Mouse (Mus musculus) left cerebral cortex, adult 11 months (tissue): ENCODE measurements around the gene Rin2.
A peak's percentile ranks its signal among the peaks of the same experiment; 100 is the strongest.

Experiments
- DNase-seq: peaks from one replicate; pipeline ENCODE4 v3.0.0; 2022; ENCODE audit warnings: low spot score

The Rin2 gene

GRCm38 (mm10) chr2:145829231-145829630 lies 154.2 kb downstream of the Rin2 start:
- DNase-seq: no peak

GRCm38 (mm10) chr2:145830417-145830816 lies 155.4 kb downstream of the Rin2 start:
- DNase-seq: no peak

DNA sequence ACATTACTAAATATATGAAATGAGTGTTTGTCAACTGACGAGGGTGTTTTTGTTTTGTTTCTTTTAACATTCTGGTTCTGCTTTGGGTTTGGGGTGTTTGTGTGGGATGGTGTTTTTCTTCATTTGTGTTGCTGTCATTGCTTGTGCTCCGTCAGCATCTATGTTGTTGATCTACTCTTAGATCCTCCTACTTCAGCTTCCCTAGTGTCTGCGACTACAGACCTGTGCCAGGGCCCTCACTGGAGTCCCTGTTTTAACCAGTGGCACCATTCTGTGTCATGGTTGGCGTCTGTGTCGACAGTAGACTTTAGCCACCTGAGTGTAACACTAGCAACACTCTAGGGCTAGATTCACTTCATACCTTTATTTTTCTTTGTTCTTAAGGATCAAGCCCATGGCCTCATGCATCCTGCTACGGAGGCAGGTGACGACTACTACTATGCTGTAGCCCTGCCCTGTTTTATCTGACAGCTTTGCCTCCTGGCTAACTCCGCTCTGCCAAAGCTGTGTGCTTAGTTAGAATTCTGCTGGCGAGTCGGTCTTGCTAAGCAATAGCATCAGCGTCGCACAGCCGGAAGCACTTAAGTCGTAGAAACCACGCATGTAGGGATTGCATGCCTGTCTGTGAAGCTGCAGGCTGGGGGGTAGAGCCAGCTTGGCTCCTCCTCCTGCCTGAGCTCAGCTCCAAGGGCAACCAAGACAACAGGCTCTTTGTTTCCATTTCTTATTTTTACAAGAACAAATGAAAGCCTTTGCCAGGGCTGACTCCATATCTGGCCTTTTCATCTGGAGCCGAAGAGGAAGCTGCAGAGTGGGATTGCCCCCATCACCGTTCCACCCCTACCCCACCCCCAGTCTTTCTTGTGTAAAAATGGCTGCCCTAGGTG lies 157.2 kb downstream of the Rin2 start:
- peak; percentile 53 for DNase-seq

DNA sequence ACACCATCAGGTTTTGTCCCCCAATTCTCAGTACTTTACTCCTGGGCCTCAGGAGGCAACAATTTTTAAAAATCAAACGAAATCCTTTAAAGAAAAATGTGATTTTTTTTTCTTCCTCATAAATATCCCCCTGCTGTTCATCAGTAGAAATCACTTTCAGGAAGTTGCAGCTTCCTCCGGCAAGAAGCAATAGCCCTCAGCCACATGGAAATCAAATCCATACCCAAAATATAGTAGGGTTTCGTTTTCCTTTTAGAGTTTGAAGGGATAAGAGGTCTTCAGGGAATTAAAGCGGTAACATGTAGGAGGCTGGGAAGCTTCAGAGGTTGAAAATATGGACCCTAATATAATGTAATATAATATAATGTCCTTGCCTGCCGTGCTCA lies 157.8 kb downstream of the Rin2 start:
- DNase-seq: no peak

GRCm38 (mm10) chr2:145833341-145833740 lies 158.3 kb downstream of the Rin2 start:
- DNase-seq: no peak

DNA sequence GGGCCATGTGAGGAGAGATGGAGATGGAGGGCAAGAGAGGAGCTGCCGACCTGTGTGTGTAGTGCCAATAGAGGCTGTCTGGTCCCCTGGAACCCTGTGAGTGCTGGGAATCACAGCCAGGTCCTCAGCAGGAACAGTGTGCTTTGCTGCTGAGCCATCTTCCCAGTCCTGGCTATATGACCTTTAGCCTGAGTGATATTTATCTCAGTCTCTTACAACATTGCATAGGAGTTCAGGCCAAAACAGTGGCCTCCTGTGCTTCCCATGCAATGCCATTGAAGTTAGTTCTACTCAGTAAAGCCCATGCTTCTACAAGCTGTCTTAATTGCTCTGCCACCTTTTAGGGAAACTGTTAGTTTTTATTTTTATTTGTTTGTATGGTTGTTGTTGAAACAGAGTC lies 160.9 kb downstream of the Rin2 start:
- DNase-seq: no peak

DNA sequence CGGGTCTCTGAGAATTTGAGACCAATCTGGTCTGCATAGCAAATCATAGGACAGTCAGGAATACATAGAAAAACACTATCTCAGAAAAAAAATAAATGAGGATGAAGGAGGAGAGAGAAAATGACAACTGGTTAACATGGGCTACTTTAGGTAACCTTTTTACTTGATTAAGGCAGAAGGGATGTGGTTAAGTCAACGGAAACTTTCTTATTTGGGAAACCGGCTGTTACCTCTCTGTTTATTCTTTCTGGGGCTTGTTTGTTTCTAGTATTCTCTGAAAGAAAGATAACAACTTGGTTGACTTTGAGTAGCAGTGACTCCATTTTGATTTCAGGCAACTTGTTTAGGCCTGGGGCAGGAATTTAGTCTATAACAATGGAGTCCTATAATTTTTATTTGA lies 163.7 kb downstream of the Rin2 start:
- no peak for DNase-seq

- no peak for DNase-seq
Observed at GRCm38 (mm10) chr2:145839565-145840315, 164.7 kb downstream of the Rin2 start.

DNA sequence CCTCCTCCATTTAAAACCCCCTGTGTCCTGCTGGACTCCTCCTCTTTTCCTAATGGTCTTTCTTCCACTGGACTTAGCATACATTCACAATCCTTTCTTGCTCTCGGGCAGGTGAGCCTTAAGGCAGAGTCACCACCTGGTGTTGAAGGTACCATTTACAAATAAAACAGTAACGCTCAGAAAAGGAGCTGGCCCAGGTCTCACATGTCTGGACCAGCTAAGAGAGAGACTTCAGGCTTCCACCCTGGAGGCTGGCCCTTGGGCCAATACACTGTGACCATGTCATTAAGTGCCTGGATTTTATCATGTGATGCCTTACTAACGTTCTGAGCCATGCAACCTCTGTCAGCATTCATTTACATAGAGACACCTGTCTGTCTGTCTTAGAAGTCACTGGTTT lies 165.3 kb downstream of the Rin2 start:
- no peak for DNase-seq

DNA sequence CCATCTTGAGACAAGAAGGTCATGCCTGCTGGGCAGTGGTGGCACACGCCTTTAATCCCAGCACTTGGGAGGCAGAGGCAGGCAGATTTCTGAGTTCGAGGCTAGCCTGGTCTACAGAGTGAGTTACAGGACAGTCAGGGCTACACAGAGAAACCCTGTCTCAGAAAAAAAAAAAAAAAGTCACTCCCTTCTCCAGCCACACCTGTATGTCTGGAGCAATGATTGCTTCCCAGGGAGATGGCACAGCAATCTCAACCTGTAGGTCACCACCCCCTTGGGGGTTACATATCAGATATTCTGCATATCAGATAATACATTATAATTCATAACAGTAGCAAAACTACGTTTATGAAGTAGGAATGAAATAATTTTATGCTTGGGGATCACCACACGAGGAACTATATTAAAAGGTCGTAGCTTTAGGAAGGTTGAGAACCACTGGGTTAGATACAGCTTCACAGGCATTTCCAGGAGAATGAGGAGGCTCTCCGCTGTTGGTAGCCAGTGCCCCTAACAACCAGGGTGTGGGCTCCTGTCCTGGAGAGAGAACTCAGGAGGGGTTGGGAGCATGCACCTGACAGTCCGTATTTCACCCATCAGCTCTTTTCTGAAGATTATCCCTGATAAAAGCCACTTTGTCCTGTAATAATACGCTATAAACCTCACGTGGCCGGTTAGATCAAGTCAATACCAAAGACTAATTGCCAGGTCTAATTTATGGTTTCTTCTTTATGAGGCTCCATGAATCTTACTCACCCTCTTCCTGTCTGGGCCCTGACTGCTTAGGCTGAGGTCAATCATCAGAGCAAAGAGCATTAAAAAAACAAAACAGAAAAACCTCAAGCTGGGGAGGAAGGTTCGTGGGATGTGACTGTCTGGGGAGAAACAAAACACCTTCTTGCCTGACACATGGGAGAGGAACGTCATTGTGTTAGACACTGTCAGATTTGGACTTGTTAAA lies 166.2 kb downstream of the Rin2 start:
- no peak for DNase-seq

DNA sequence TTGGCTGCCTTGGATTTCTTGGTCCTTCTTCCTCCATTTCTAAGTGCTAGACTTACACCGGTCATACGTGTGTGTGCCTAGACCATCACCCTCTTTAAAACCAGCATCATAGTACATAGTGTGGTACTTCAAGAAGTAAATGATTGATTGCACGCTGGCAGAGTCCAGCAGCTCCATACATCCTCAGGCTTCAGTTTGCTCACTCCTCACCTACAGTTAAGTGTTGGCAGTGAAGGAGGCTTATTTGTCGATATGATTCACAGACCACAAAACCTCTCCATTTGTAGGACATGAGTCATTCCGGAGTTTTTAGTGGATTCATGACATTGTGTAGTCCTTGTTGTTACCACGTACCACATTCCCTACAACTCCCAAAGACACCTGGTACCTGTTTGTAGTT lies 168.3 kb downstream of the Rin2 start:
- DNase-seq: no peak

DNA sequence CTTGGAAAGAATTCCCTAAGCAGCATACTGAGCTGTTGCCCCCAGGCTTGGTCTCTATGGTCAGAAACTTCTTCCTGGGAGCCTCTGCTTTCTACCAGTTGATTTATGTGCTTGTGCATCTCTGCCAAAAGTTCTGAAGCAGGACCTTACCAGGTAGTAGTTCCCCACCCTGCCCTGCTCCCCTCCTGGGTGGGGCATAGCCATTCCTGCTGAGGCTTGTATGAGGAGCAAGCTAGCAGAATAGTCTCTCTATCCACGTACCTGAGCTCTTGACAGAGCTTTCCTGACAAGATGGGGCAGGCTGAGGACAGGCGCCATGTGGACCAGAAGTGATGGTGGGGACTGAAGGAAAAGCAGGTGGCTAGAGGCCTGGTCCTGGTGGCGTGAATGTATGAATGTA lies 171.6 kb downstream of the Rin2 start:
- no peak for DNase-seq

- no peak for DNase-seq
Observed at GRCm38 (mm10) chr2:145849170-145849905, 174.3 kb downstream of the Rin2 start.

DNA sequence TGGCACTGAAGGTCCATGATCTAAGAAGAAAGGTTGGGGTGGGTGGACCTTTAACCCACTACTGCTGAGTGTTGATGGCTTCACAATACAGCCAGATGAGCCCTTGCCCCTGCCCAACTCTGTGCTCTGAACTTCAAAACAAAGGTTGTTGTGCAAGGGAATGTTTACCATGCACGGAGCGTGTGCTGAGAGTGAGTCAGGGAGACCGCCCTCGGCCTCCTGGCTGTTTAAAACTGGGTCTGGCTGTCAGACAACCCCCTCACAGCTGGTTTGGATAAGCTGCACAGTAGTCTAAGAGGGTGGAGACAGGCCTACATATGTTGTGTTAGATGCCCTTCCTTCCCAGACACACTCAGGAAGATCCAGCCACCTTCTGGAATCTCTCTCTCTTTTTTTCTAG lies 175.8 kb downstream of the Rin2 start:
- peak; percentile 34 for DNase-seq

DNA sequence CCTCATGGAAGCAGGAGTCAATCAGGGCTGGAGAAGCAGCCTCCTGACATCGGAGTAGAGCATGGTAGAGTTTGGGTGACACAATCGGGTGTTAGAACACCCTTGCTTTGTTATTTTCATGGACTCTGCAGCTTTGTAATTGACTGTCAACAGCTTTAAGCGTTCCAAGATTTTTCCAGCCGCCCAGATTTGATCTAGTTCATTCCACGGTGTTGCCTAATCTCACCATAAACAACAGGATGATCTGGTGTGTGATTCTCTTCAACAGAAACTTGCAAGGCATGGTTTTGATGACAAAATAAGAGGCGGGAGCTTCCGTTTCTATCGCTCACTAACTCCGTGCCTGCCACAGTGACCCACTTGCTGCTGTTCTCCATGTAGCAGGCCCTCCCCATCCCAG lies 180.8 kb downstream of the Rin2 start:
- DNase-seq: no peak

DNA sequence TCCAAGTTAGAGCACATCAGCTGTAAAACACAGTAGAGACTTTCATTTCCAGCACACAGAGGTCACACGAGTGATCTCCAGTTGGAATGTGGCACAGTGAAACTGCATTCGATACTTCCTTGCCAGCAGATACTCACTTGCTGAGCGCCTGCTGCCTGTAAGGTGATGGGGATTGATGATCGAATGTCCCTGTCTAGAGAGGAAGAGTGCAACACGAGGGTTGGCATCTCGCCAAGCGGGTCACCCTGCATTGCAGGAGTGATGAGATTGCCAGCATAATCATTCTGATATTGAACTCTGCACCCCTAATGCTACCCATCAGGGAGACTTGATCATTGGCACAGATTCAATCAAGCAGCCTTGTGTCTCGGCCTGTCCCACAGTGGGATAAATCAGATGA lies 182.8 kb downstream of the Rin2 start:
- DNase-seq: no peak

DNA sequence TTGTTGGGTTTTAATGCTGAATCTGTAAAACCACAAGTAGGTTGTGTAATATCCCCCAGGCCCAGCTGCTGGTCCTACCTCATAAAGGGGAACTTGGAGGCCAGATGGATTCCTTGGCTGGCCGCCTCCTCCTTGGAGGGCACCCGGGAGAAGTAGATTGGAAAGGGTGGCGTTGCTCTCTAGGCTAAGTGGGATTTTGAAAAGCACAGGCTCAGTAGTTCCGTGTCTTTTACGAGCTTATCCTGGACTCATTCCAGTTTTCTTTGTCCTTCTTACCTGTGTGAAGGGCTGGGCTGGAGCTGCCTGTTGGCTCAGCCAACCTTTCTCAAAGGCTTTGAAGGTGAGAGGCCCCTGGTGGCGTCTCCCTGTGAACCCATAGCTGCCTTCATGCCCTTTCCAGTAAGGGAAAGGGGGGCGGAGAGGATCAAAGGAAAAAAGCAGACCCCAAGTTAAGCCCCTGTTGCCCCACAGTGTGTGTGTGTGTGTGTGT lies 184.5 kb downstream of the Rin2 start:
- no peak for DNase-seq

- peak; percentile 87 for DNase-seq
Observed at GRCm38 (mm10) chr2:145859932-145860801, 185.2 kb downstream of the Rin2 start.

DNA sequence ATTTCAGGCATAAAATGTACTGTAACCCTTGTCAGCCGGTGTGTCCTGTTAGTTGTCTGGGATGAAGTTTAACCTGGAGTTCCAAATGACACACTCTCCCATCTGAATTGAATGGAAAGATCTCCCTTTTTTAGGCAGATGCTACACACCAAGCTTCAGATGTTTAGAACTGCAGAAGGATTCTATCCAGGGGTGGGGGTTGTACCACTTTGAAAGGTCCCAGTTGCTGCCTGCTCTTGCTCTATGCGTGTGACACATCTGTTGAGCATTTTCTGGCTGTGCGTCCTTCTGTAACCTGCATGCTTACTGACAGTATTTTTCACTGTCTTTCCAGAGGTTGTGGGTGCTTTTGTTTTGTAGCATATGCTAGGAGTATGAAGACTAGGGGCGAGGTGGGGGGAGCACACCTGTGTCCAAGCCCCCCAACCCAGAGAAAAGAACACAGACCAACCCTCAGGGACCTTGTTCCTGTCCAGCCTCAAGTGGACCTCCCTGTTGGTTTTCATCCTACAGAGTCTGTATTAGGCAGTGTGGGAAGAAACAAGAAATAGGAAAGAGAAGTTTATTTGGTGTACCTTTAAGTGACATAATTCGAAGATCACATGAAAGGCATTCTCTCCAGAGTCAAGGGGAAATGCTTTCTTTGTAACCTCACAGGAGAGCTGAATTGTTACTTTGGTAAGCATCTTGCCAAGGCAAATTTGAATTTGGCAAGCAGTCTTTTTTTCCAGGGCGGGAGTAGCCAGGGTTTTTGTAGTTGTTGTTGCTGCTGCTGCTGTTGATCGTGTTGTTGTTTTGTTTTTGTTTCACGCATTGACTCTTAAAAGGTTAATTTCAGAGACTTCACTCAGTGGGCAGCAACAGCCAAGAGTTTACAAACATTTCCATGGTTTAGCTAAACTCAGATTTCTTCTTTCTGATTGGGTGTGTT lies 186.4 kb downstream of the Rin2 start:
- no peak for DNase-seq
